Mouse (Mus musculus) thymus, adult 2 months (tissue): ENCODE measurements around the gene Trappc6a.

Source experiments
- CTCF ChIP-seq: fragments of 200-500 bp; IDR thresholded peaks from 2 replicates; pipeline ENCODE4 v1.5.1; 2012; ENCODE audit warnings: mild to moderate bottlenecking, control low read depth, low read length, moderate library complexity, borderline replicate concordance; ENCODE audit not compliant: control insufficient read depth, poor library complexity, insufficient read depth; ENCODE audit errors: extremely low read depth
- POLR2A ChIP-seq: fragments of 200-500 bp; IDR thresholded peaks from 2 replicates; pipeline ENCODE4 v1.6.1; 2012; ENCODE audit warnings: mild to moderate bottlenecking, low read length, control low read depth, moderate library complexity; ENCODE audit not compliant: control insufficient read depth, poor library complexity, insufficient read depth; ENCODE audit errors: extremely low read depth

- TF ChIP-seq POLR2A, result no peak
- no peak for TF ChIP-seq CTCF
Measured at GRCm38 (mm10) chr7:19542155-19542691, 34.0 kb downstream of the Trappc6a start.
